Mouse (Mus musculus) R1 (cell line): ENCODE measurements around the gene Zdhhc23.
A peak's percentile ranks its signal among the peaks of the same experiment; 100 is the strongest.

ENCODE experiments used
- DNase-seq: peaks from one replicate; pipeline ENCODE4 v3.0.0-alpha.2; 2018; ENCODE audit warnings: low read depth, low spot score

The Zdhhc23 gene

DNA sequence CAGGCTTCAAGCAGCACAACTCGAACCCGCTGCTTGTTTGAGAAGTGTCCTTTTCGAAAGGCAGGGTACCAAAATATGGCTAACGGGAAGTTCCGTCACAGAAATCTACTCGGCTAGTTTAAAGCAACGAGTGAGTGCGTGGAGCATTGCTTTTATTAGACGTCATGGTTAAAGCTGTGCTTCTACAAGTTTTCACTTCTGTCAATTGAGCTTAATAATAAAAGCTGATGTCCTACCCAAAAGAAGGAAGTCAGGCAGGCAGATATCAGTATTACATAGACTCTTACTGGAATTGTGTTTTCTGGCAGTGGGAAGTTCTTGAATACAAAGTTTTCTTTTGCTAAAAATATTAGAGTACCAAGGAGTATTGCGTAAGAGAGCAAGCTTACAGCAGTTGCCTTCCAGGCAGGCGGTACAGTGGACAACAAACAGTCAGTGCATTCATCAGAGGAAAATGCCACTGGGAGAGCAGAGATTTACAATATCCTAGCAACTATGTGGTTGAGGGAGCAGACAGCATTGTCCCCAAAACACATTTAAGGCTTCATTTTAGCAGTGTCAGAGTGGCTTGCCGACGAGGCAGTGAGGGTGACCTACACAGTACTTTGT lies 13.7 kb downstream of the Zdhhc23 start:
- DNase-seq: no peak

- no peak for DNase-seq
These were observed 15.8 kb downstream of the Zdhhc23 start for GRCm38 (mm10) chr16:43963780-43964179.

GRCm38 (mm10) chr16:43963291-43963690 lies 16.3 kb downstream of the Zdhhc23 start:
- no peak for DNase-seq

DNA sequence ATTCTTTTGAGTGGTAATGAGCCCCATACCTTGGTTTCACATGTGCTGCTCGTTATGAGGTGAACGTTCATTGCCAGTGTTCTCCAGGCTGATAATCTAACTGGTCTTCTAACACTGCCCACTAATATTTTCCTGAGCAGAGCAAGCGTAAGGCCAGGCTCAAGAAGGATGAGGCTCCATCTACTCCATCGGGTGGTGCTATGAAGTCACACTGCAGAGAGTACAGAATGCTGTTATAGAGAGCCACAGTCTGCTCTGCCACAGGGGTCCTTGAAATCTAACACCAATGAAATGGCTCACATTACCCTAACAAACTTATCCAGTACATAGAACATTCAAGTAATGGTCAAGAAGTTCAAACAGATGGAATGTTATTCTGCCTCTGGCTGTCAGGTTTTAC lies 21.6 kb downstream of the Zdhhc23 start:
- DNase-seq: no peak

DNA sequence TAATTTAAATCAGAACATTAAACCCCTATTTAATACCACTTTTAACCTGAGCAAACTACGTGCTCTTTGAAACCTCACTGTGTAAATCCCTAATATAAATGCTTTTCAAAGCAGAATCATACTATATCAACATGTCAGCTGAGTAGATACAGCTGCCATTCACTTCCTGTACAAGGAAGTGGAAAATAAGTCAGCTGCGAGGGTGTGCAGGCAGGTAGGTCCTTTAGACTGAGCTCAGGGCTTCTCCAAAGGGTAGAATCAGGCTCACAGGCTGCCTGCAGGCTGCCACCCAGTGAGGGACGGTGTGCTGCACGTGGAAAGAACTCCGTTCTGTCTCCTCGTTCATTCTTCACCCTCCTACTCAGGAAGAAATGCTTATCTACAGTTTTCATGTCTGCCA lies 24.7 kb downstream of the Zdhhc23 start:
- DNase-seq: no peak

GRCm38 (mm10) chr16:43951591-43951990 lies 28.0 kb downstream of the Zdhhc23 start:
- peak; percentile 15 for DNase-seq

DNA sequence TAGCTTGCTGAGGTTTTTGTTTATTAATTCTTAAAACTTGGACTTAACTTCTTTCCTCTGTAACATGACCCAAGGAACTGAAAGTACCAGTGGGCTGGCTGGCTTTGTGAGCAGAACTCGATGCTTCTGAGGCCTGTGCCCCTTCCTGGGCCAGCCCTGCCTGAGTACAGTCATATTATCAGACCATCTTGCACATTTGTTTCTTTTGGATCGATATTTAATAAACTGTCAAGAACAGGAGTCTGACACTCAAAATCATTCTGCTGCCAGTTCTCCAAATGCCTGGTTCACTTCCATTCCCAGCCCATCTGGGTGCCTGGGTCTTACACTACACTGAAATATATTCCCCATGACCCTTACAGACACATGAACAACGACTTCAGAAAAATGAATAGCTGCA lies 33.7 kb downstream of the Zdhhc23 start:
- no peak for DNase-seq

GRCm38 (mm10) chr16:43945351-43945750 lies 34.2 kb downstream of the Zdhhc23 start:
- DNase-seq: no peak

- no peak for DNase-seq
These were observed 38.7 kb downstream of the Zdhhc23 start for GRCm38 (mm10) chr16:43940846-43941245.

DNA sequence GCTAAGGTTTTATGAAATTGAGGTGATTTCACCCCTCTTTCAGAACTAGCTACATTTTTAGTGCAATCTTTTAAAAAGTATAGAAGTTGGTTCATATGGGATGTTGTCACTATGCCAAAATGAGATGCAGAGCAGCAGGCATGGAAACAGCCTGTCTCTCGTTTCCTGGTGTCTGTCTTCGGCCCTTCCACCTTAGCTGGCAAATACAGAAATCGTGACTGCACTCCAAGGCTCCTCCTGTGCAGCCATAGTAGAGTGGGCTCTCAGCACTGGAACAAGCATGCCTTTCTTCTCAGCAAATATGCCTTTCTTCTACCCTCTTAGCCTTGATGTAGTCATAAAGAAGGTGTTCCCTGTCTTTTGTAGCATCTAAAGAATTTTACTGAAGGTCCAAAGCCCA lies 43.7 kb downstream of the Zdhhc23 start:
- no peak for DNase-seq

- DNase-seq: no peak
These were observed 44.2 kb downstream of the Zdhhc23 start for GRCm38 (mm10) chr16:43935367-43935766.

DNA sequence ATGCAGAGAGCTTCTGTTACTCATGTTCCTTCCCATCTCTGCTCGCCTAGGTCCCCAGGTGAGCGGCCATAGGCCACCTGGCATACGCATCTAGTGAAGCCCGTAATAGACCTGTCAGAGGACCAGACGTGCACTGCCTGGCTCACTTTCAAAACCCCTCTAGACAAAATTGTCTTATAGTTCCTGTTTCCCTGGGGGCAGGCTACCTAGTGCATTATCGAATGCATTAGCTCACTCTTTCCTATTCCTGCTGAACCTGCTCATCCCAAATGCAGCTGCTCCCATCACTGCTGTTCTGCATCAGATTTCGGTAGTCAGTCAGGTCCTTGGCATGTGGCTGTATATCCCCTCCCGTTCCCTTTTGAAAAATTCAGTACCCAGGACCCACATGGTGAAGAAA lies 44.7 kb downstream of the Zdhhc23 start:
- no peak for DNase-seq

DNA sequence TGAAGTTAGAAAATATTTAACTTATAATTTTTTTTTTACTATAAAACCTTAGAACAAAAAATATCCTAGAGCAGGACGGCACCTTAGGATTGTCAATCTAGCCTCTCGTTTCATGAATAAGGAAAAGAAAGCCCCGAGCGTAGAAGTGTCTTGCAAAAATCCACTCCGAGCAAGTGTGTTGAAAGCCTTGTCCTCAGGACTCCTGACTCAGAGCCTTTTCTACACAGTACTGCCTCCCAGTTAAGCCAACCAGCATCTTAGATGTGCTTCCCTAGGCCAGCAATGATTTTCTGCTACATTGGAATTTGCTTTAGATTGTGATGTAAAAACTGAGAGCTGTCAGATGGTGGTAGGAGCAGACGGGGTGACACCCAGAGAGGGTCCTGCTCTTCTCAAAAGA lies 46.5 kb downstream of the Zdhhc23 start:
- DNase-seq: peak; percentile 6

DNA sequence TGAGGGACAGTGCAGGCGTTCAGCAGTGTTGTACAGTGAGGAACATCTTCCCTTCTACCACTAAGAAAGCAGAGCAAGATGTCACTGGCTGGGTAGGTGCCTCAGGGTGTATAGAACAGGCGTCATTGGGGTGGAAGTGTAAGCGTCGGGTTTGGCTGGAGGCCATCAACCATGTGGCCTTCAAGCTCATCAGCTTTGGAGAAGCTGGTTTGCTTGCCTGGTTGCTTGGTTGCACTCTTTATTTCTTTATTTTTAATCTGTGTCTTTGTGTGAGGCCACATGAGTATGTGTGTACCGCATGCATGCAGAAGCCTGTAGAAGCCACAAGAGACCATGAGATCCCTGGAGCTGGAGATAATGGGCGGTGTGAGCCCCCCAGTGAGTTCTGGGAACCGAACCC lies 47.3 kb downstream of the Zdhhc23 start:
- DNase-seq: no peak

DNA sequence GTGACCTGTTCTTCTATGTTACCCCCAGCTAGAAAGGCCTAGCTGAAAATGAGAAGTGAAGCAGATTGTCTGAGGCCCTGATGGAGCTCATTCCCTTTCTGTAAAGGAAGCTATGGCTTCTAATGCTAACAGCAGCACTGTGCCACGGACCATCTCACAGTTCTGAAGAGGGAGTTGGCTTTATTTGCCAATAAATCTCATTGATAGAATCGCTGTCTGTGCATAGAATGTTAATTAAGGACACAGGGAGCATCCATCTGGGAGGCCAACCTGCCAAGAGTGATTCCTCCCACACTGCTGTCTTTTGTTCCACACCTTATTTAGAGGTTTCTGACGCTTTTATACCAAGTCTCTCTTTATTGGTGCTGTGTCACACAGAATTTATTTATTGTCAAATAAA lies 48.1 kb downstream of the Zdhhc23 start:
- no peak for DNase-seq

DNA sequence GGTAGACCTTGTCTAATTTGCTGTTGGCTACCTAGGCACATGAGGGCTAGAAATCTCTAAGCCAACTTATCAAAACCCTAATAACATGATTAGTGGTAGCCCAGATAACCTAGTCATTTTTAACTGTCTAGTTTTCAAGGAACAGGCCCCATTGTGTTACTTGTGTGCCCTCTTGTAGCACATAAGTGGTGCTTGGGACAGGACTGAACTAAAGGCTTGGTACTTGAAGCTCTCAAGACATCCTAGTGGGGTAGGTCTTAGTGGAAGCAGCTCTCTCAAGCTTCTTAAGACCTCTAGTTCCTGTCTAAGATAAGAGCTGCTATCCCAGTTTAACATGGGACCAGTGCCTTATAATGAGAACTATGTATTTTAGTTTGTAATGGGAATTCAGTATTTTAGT lies 49.0 kb downstream of the Zdhhc23 start:
- DNase-seq: no peak

DNA sequence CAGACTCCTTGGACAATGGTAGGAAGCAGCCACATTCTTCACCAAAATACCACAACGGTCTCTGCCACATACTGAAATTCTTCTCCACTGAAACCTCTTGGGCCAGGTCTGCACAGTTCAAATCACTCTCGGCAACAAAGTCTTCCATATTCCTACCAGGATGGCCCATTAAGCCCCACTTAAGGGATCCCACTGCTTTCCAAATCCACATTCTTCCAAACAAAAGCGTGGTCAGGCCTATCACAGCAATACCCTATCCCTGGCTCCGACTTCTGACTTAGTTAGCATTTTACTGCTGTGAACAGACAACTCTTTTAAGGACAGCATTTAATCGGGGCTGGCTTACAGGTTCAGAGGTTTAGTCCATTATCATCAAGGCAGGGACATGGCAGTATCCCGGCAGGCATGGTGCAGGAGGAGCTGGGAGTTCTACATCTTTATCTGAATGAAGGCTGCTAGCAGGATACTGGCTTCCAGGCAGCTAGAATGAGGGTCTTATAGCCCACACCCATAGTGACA lies 53.2 kb downstream of the Zdhhc23 start, which contains the start of gene Qtrt2:
Gene Qtrt2 (minus strand): TSS at position 469 of the 519 bp plus-strand sequence.
- DNase-seq: peak; percentile 88

GRCm38 (mm10) chr16:43925846-43926245 lies 53.7 kb downstream of the Zdhhc23 start:
- peak; percentile 35 for DNase-seq

DNA sequence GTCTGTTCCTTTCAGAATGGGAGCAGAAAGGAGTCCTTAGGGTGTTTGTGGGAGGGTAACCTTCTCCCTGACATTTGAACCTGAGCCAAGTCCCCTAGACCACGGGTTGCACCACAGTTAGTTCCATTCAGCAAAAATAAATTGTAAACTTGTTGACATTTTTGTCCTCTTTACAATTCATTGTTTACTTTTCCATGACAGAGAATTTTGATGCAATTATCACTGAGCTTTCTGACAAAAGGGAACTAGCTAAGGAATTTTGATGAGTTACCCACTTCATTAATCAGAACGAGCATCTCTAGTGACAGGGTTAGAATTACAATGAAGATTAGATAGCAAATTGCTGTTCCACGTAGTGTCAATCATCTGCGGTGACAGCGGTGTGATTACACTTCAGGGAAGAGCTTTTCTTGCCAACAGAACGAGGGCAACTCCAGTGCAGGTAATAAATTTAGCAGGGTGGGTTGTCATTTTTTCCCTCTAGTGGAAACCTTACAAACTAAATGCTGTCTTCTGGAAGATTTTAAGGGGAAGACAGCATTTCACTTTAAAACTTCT lies 54.5 kb downstream of the Zdhhc23 start:
- DNase-seq: no peak

GRCm38 (mm10) chr16:43922630-43923029 lies 57.0 kb downstream of the Zdhhc23 start:
- DNase-seq: no peak

- no peak for DNase-seq
These were observed 57.6 kb downstream of the Zdhhc23 start for GRCm38 (mm10) chr16:43922024-43922423.

DNA sequence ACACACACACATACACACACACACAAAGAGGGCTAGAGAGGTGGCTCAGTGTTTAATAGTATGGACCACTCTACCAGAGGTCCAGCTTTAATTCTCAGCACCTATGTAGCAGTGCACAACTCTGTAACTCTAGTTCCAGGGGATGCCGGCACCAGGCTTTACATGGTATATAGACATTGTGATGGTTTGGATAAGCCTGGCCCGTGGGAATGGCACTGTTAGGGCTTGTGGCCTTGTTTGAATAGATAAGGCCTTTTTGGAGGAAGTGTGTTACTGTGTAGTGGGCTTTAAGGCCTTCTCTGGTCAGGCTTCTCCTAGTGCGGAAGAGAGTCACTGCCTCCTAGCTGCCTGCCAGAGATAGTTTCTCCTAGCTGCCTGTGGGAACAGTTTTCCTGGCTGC lies 60.7 kb downstream of the Zdhhc23 start:
- no peak for DNase-seq
